Mouse (Mus musculus) CH12.LX (cell line): ENCODE measurements around the gene Cgref1.

Source experiments
- BHLHE40 ChIP-seq: IDR thresholded peaks from 2 replicates; pipeline ENCODE4 v1.6.1; 2011; ENCODE audit warnings: mild to moderate bottlenecking, low read depth, low read length, improper control_type of control experiment
- CTCF ChIP-seq, 2 experiments: IDR thresholded peaks in 1 of 2; conservative IDR thresholded peaks in 1 of 2; 2 replicates each; pipeline ENCODE4 v1.5.1; 2011 to 2012; ENCODE audit warnings: low read depth in 2 of 2, low read length in 2 of 2, improper control_type of control experiment in 1 of 2, inconsistent platforms in 1 of 2, mild to moderate bottlenecking in 1 of 2, moderate library complexity in 1 of 2
- POLR2A ChIP-seq: IDR thresholded peaks from 2 replicates; pipeline ENCODE4 v1.6.1; 2011; ENCODE audit warnings: low read depth, mild to moderate bottlenecking, improper control_type of control experiment, low read length
- RCOR1 ChIP-seq: conservative IDR thresholded peaks from 2 replicates; pipeline ENCODE4 v1.6.1; 2012; ENCODE audit warnings: low read depth, mild to moderate bottlenecking, inconsistent platforms, low read length, improper control_type of control experiment

- no peak for TF ChIP-seq BHLHE40
- no peak for TF ChIP-seq POLR2A
- TF ChIP-seq CTCF (conservative IDR thresholded peaks at IDR 0.05 in 1 of 2, IDR thresholded peaks at IDR 0.05 in 1 of 2; ENCODE audit: low read depth in 2 of 2, low read length in 2 of 2) = no peak
- TF ChIP-seq RCOR1 = no peak
Observed at GRCm38 (mm10) chr5:30887858-30888336, 57.5 kb downstream of the Cgref1 start.
